In the genomic region with DNA sequence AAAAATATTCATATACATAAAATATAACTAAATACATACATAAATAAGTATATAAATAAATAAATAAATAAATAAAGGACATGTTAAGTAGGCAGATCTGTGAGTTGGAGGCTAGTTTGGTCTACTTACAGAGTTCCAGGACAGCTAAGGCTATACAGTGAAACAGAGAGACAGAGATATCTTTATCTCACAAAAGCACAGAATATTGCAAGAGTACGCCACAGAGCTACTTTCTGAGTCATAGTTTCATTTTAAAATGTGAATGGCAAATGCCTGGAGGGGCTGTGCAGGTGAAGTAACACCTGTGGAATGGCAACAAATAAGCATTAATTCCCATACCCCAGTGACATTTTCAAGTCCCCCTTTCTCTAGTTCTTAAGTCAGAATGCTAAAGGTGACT, we compare ENCODE assay signal across 2 mouse cellular contexts.
TF ChIP-seq lines count a peak whose summit lies in the region.

No protein-coding gene starts in this region.

TF ChIP-seq in CH12.LX, 34 proteins besides CTCF, POLR2A, EP300 and RAD21:
- TF ChIP-seq GABPA (IDR thresholded peaks at IDR 0.05; ENCODE audit: insufficient replicate concordance, low read depth, low read length) (no peak), JUN (IDR thresholded peaks at IDR 0.05; ENCODE audit: insufficient read depth, low read depth, low read length) (no peak), MAFK (IDR thresholded peaks at IDR 0.05; ENCODE audit: insufficient replicate concordance, low read length) (no peak), MAX (IDR thresholded peaks at IDR 0.05; ENCODE audit: low read length) (no peak), PAX5 (IDR thresholded peaks at IDR 0.05; ENCODE audit: low read length) (no peak), POLR2AphosphoS2 (IDR thresholded peaks at IDR 0.05; ENCODE audit: low read depth, low read length) (no peak), RCOR1 (conservative IDR thresholded peaks at IDR 0.05; ENCODE audit: low read depth, low read length) (no peak), TBP (conservative IDR thresholded peaks at IDR 0.05; ENCODE audit: low read depth, low read length) (no peak)

TF ChIP-seq in MEL, 35 proteins besides CTCF, POLR2A, EP300 and RAD21:
- TF ChIP-seq TAL1 (IDR thresholded peaks at IDR 0.05; ENCODE audit: low read length) (peak; percentile 60), SIN3A (IDR thresholded peaks at IDR 0.05; ENCODE audit: low read length) (peak; percentile 47; the same call in 1 of the 2 replicates), POLR2AphosphoS2 (IDR thresholded peaks at IDR 0.05; ENCODE audit: low read length) (no peak), GATA1 (IDR thresholded peaks at IDR 0.05; ENCODE audit: low read depth, low read length) (peak; percentile 80), ETS1 (IDR thresholded peaks at IDR 0.05; ENCODE audit: low read depth, low read length) (peak; percentile 79), KAT2A (conservative IDR thresholded peaks at IDR 0.05; ENCODE audit: low read depth, low read length) (no peak), UBTF (IDR thresholded peaks at IDR 0.05; ENCODE audit: borderline replicate concordance, insufficient read depth, low read depth, low read length) (no peak), MYB (IDR thresholded peaks at IDR 0.05; ENCODE audit: low read depth, low read length) (no peak)
